Mouse (Mus musculus) ES-E14 (cell line): ENCODE measurements around the gene Galc. TPM values are rescaled to one million over a fixed set of nuclear protein-coding genes. Genes with fewer than 3 reads are reported as not detected.

Experiments used
- DNase-seq: peaks from one replicate; pipeline ENCODE4 v3.0.0-alpha.2; 2013; ENCODE audit warnings: low read depth, low spot score
- H3K27ac ChIP-seq: 2 replicates; pipeline ENCODE4 v1.5.1; 2012; ENCODE audit warnings: low read depth, mild to moderate bottlenecking, low read length, moderate library complexity, mixed read lengths; ENCODE audit not compliant: poor library complexity, insufficient read depth, severe bottlenecking
- H3K36me3 ChIP-seq: 2 replicates; pipeline ENCODE4 v1.6.1; 2012; ENCODE audit warnings: mild to moderate bottlenecking, low read length, moderate library complexity, mixed read lengths; ENCODE audit not compliant: control insufficient read depth, poor library complexity, insufficient read depth, severe bottlenecking
- H3K4me1 ChIP-seq, 2 experiments: fragments of 150-350 bp in 1 of 2; sonication (generic) in 1 of 2; 2 replicates each; pipeline ENCODE4 v1.6.1; 2012; ENCODE audit warnings: low read length in 2 of 2, mild to moderate bottlenecking in 1 of 2, mixed read lengths in 1 of 2; ENCODE audit not compliant: control insufficient read depth in 2 of 2, insufficient read depth in 2 of 2, poor library complexity in 1 of 2
- H3K4me3 ChIP-seq, 2 experiments: fragments of 150-350 bp in 1 of 2; sonication (generic) in 1 of 2; 2 replicates each; pipeline ENCODE4 v1.5.1; 2012; ENCODE audit warnings: low read length in 2 of 2, low read depth in 1 of 2, mild to moderate bottlenecking in 1 of 2, mixed read lengths in 1 of 2; ENCODE audit not compliant: insufficient read depth in 1 of 2, poor library complexity in 1 of 2, severe bottlenecking in 1 of 2
- H3K9ac ChIP-seq: 2 replicates; pipeline ENCODE4 v1.6.1; 2012; ENCODE audit warnings: low read depth, mild to moderate bottlenecking, low read length, mixed read lengths; ENCODE audit not compliant: poor library complexity, insufficient read depth, severe bottlenecking
- H3K9me3 ChIP-seq: fragments of 150-350 bp; sonication (generic); 2 replicates; pipeline ENCODE4 v1.6.1; 2012; ENCODE audit warnings: low read depth, mild to moderate bottlenecking, low read length; ENCODE audit not compliant: control insufficient read depth, insufficient read depth
- CHD2 ChIP-seq: IDR thresholded peaks from 2 replicates; pipeline ENCODE4 v1.6.1; 2014; ENCODE audit warnings: mild to moderate bottlenecking, low read depth, low read length, inconsistent platforms
- HCFC1 ChIP-seq: IDR thresholded peaks from 2 replicates; pipeline ENCODE4 v1.6.1; 2012; ENCODE audit warnings: low read length, inconsistent platforms, borderline replicate concordance; ENCODE audit not compliant: insufficient read depth
- MAFK ChIP-seq: IDR thresholded peaks from 2 replicates; pipeline ENCODE4 v1.6.1; 2014; ENCODE audit warnings: mild to moderate bottlenecking, low read depth, low read length, inconsistent platforms; ENCODE audit not compliant: insufficient read depth
- ZC3H11A ChIP-seq: IDR thresholded peaks from 2 replicates; pipeline ENCODE4 v1.6.1; 2012; ENCODE audit warnings: low read depth, mild to moderate bottlenecking, inconsistent platforms, low read length, borderline replicate concordance
- ZNF384 ChIP-seq: IDR thresholded peaks from 2 replicates; pipeline ENCODE4 v1.6.1; 2012; ENCODE audit warnings: low read depth, low read length, inconsistent platforms
- in situ Hi-C, 2 experiments: fragments of 600-800 bp; cut with MboI; formaldehyde crosslinking; loops; one replicate each; pipeline ENCODE4 v1.15.1; 2025; ENCODE audit warnings: low sequenced_read_pairs in 2 of 2, inconsistent platforms in 1 of 2; ENCODE audit not compliant: unreplicated experiment in 2 of 2
- total RNA-seq: library from RNA; depleted of rRNA; stranded (reverse); fragments of 300-350 nt; gene quantifications from 2 replicates; pipeline ENCODE4 v1.2.3, GENCODE M21; 2012

Galc gene
- total RNA-seq, 1 experiment = 7.5 TPM

- TF ChIP-seq CHD2 (no peak), HCFC1 (no peak), ZC3H11A (no peak), ZNF384 (no peak), MAFK (no peak)
- no peaks in the 10 kb centered on the region for H3K9me3 ChIP-seq
- no peaks in the 10 kb centered on the region for H3K4me1 ChIP-seq
- no peak overlapping the region for H3K9ac ChIP-seq
- in situ Hi-C loops = no loop called here
- no peak overlapping the region for H3K27ac ChIP-seq
- H3K36me3 ChIP-seq = no peaks in the 10 kb centered on the region
- no peak overlapping the region for H3K4me3 ChIP-seq
- no peak for DNase-seq
Observed at GRCm38 (mm10) chr12:98292278-98292677, 33.0 kb upstream of the Galc start.

- Histone ChIP-seq H3K9me3 (no peaks in the 10 kb centered on the region), H3K4me3 (no peak overlapping the region), H3K4me1 (no peaks in the 10 kb centered on the region), H3K9ac (no peak overlapping the region), H3K36me3 (no peaks in the 10 kb centered on the region), H3K27ac (no peak overlapping the region)
- in situ Hi-C loops = no loop called here
- no peak for DNase-seq
- no peak for TF ChIP-seq MAFK
- TF ChIP-seq ZNF384 = no peak
Observed at GRCm38 (mm10) chr12:98290475-98290874, 31.2 kb upstream of the Galc start.

GRCm38 (mm10) chr12:98284477-98284876 lies 25.2 kb upstream of the Galc start:
- Histone ChIP-seq H3K27ac (no peak overlapping the region), H3K36me3 (no peaks in the 10 kb centered on the region), H3K4me3 (no peak overlapping the region), H3K9me3 (no peaks in the 10 kb centered on the region), H3K4me1 (no peaks in the 10 kb centered on the region), H3K9ac (no peak overlapping the region)
- no peak for DNase-seq
- TF ChIP-seq HCFC1 = no peak
- no peak for TF ChIP-seq MAFK
- no peak for TF ChIP-seq ZNF384
- no peak for TF ChIP-seq CHD2
- no peak for TF ChIP-seq ZC3H11A
- in situ Hi-C loops = no loop called here

GRCm38 (mm10) chr12:98283487-98283860 lies 24.2 kb upstream of the Galc start:
- Histone ChIP-seq H3K27ac (no peak overlapping the region), H3K9me3 (no peaks in the 10 kb centered on the region), H3K9ac (no peak overlapping the region), H3K4me3 (no peak overlapping the region), H3K4me1 (no peaks in the 10 kb centered on the region), H3K36me3 (no peaks in the 10 kb centered on the region)
- no peak for TF ChIP-seq HCFC1
- no peak for TF ChIP-seq ZNF384
- TF ChIP-seq MAFK = no peak
- no peak for TF ChIP-seq ZC3H11A
- no peak for TF ChIP-seq CHD2
- in situ Hi-C loops = no loop called here
- no peak for DNase-seq

GRCm38 (mm10) chr12:98282776-98283486 lies 23.7 kb upstream of the Galc start:
- H3K4me1 ChIP-seq = no peaks in the 10 kb centered on the region
- no peaks in the 10 kb centered on the region for H3K9me3 ChIP-seq
- H3K9ac ChIP-seq = no peak overlapping the region
- no peaks in the 10 kb centered on the region for H3K36me3 ChIP-seq
- no peak overlapping the region for H3K27ac ChIP-seq
- TF ChIP-seq ZNF384 (no peak), CHD2 (no peak)
- H3K4me3 ChIP-seq = no peak overlapping the region
- in situ Hi-C loops = no loop called here
- no peak for DNase-seq
